Mouse (Mus musculus) midbrain, embryonic 15.5 days (tissue): ENCODE measurements around the gene Exosc1. TPM values are rescaled to one million over a fixed set of nuclear protein-coding genes. Genes with fewer than 3 reads are reported as not detected.
"Not testable (repeated sequence)": the region's sequence is repeated elsewhere in the genome, so short reads cannot be mapped to it uniquely, and the experiment has no call there.

ENCODE experiments used
- ATAC-seq: fragments of 200-750 bp; cut with Nextera tagmentation; replicated peaks from 2 replicates; pipeline ENCODE4 v1.8.0; 2017; ENCODE audit warnings: moderate TSS enrichment
- H3K27ac ChIP-seq: fragments of 300-500 bp; sonication (generic); 2 replicates; pipeline ENCODE4 v1.5.1; 2015; ENCODE audit warnings: mild to moderate bottlenecking, inconsistent platforms
- H3K27me3 ChIP-seq: fragments of 300-500 bp; sonication (generic); replicated peaks from 2 replicates; pipeline ENCODE4 v1.6.1; 2015; ENCODE audit warnings: inconsistent platforms
- H3K36me3 ChIP-seq: fragments of 300-500 bp; sonication (generic); replicated peaks from 2 replicates; pipeline ENCODE4 v1.6.1; 2015; ENCODE audit warnings: inconsistent platforms
- H3K4me1 ChIP-seq: fragments of 300-500 bp; sonication (generic); 2 replicates; pipeline ENCODE4 v1.6.1; 2015; ENCODE audit warnings: inconsistent platforms
- H3K4me2 ChIP-seq: fragments of 300-500 bp; sonication (generic); 2 replicates; pipeline ENCODE4 v1.6.1; 2015; ENCODE audit warnings: inconsistent platforms, mild to moderate bottlenecking, moderate library complexity
- H3K4me3 ChIP-seq: fragments of 300-500 bp; sonication (generic); 2 replicates; pipeline ENCODE4 v1.5.1; 2015; ENCODE audit warnings: mild to moderate bottlenecking, inconsistent platforms
- H3K9ac ChIP-seq: fragments of 300-500 bp; sonication (generic); 2 replicates; pipeline ENCODE4 v1.6.1; 2015; ENCODE audit warnings: mild to moderate bottlenecking, inconsistent platforms
- H3K9me3 ChIP-seq: fragments of 300-500 bp; sonication (generic); 2 replicates; pipeline ENCODE4 v1.6.1; 2016; ENCODE audit warnings: inconsistent platforms
- WGBS: fragments of 180-500 bp; shearing (Covaris S2); methylation state at CpG from one replicate; pipeline ENCODE4 v1.1.7; 2015; ENCODE audit warnings: mixed read lengths; 5-methylcytosine and 5-hydroxymethylcytosine counted together
- polyA plus RNA-seq: library from polyadenylated mRNA; unstranded; fragments of >200 nt; fragmentation: Nextera tagmentation; extraction: Ambion mirVana; gene quantifications from 2 replicates; pipeline ENCODE4 v1.2.1, GENCODE M21; 2015

Gene Exosc1
- polyA plus RNA-seq, 1 experiment from 2014 or later: 61.1 TPM

- no peak overlapping the region for H3K4me2 ChIP-seq
- 94% methylated on average over 5 of the region's 5 CpGs for WGBS
- H3K9ac ChIP-seq: no peak overlapping the region
- no peak overlapping the region for H3K27ac ChIP-seq
- no peak for ATAC-seq
- no peaks in the 10 kb centered on the region for H3K9me3 ChIP-seq
- peaks cover 18% of the 10 kb centered on the region for H3K4me1 ChIP-seq
- H3K4me3 ChIP-seq: no peak overlapping the region
- peaks cover 43% of the 10 kb centered on the region for H3K36me3 ChIP-seq
- no peaks in the 10 kb centered on the region for H3K27me3 ChIP-seq
Observed at GRCm38 (mm10) chr19:41938539-41938938, 5.3 kb upstream of the Exosc1 start.

- Histone ChIP-seq H3K4me2 (no peak overlapping the region), H3K9me3 (no peaks in the 10 kb centered on the region), H3K36me3 (peaks cover 23% of the 10 kb centered on the region), H3K4me3 (no peak overlapping the region), H3K9ac (no peak overlapping the region), H3K27me3 (no peaks in the 10 kb centered on the region), H3K27ac (no peak overlapping the region), H3K4me1 (peaks cover 29% of the 10 kb centered on the region)
- no peak for ATAC-seq
- WGBS: 100% methylated on average over 1 of the region's 1 CpGs
Observed at GRCm38 (mm10) chr19:41935921-41936320, 2.7 kb upstream of the Exosc1 start.

GRCm38 (mm10) chr19:41934124-41934523 is 901 bp upstream of the Exosc1 start:
- WGBS: 21% methylated on average over 6 of the region's 6 CpGs

GRCm38 (mm10) chr19:41932686-41933085 is 537 bp downstream of the Exosc1 start:
- Histone ChIP-seq H3K4me2 (peak overlapping the region; percentile 97), H3K9ac (peak overlapping the region; percentile 72), H3K9me3 (no peaks in the 10 kb centered on the region), H3K4me1 (peaks cover 29% of the 10 kb centered on the region), H3K27me3 (no peaks in the 10 kb centered on the region), H3K27ac (peak overlapping the region; percentile 79), H3K4me3 (peak overlapping the region; percentile 85), H3K36me3 (peaks cover 4% of the 10 kb centered on the region)
- WGBS: under 1% methylated on average over 28 of the region's 28 CpGs
- ATAC-seq: peak; percentile 43

More at GRCm38 (mm10) chr19:41934124-41934523, 901 bp upstream of the Exosc1 start:
- Histone ChIP-seq H3K4me1 (peaks cover 29% of the 10 kb centered on the region), H3K9ac (peak overlapping the region; percentile 86), H3K4me3 (peak overlapping the region; percentile 85), H3K36me3 (peaks cover 10% of the 10 kb centered on the region), H3K27ac (no peak overlapping the region), H3K27me3 (no peaks in the 10 kb centered on the region), H3K4me2 (peak overlapping the region; percentile 75), H3K9me3 (no peaks in the 10 kb centered on the region)
- no peak for ATAC-seq

GRCm38 (mm10) chr19:41920412-41921067 is 12.7 kb downstream of the Exosc1 start:
- no peaks in the 10 kb centered on the region for H3K4me1 ChIP-seq
- H3K4me3 ChIP-seq: no peak overlapping the region
- no peaks in the 10 kb centered on the region for H3K9me3 ChIP-seq
- no peak overlapping the region for H3K4me2 ChIP-seq
- H3K36me3 ChIP-seq: peaks cover 34% of the 10 kb centered on the region
- no peak for ATAC-seq
- no peak overlapping the region for H3K27ac ChIP-seq
- no peaks in the 10 kb centered on the region for H3K27me3 ChIP-seq
- H3K9ac ChIP-seq: no peak overlapping the region
- WGBS: 73% methylated on average over 5 of the region's 5 CpGs

- ATAC-seq: no peak
- peaks cover 31% of the 10 kb centered on the region for H3K36me3 ChIP-seq
- H3K27me3 ChIP-seq: no peaks in the 10 kb centered on the region
- no peak overlapping the region for H3K4me2 ChIP-seq
- WGBS: 71% methylated on average over 4 of the region's 4 CpGs
- no peak overlapping the region for H3K27ac ChIP-seq
- no peak overlapping the region for H3K4me3 ChIP-seq
- H3K9ac ChIP-seq: no peak overlapping the region
- peaks cover 1% of the 10 kb centered on the region; the same call in 1 of the 2 replicates for H3K4me1 ChIP-seq
- no peaks in the 10 kb centered on the region for H3K9me3 ChIP-seq
Observed at GRCm38 (mm10) chr19:41919471-41919870, 13.8 kb downstream of the Exosc1 start.

GRCm38 (mm10) chr19:41916853-41917252 is 16.4 kb downstream of the Exosc1 start:
- peaks cover 28% of the 10 kb centered on the region for H3K36me3 ChIP-seq
- H3K27ac ChIP-seq: no peak overlapping the region
- H3K4me1 ChIP-seq: peaks cover 23% of the 10 kb centered on the region
- ATAC-seq: no peak
- WGBS: 91% methylated on average over 4 of the region's 4 CpGs
- H3K9ac ChIP-seq: no peak overlapping the region
- H3K27me3 ChIP-seq: no peaks in the 10 kb centered on the region
- H3K4me3 ChIP-seq: no peak overlapping the region
- no peaks in the 10 kb centered on the region for H3K9me3 ChIP-seq
- H3K4me2 ChIP-seq: no peak overlapping the region

GRCm38 (mm10) chr19:41915294-41915693 is 17.9 kb downstream of the Exosc1 start:
- H3K9ac ChIP-seq: no peak overlapping the region
- no peak overlapping the region for H3K4me3 ChIP-seq
- no peaks in the 10 kb centered on the region for H3K9me3 ChIP-seq
- WGBS: 94% methylated on average over 3 of the region's 3 CpGs
- H3K27ac ChIP-seq: no peak overlapping the region
- H3K4me2 ChIP-seq: no peak overlapping the region
- H3K27me3 ChIP-seq: no peaks in the 10 kb centered on the region
- peaks cover 28% of the 10 kb centered on the region for H3K36me3 ChIP-seq
- no peak for ATAC-seq
- peaks cover 23% of the 10 kb centered on the region for H3K4me1 ChIP-seq

GRCm38 (mm10) chr19:41914592-41914882 is 18.7 kb downstream of the Exosc1 start:
- H3K4me2 ChIP-seq, ATAC-seq, H3K4me3 ChIP-seq: not testable (repeated sequence)

GRCm38 (mm10) chr19:41913774-41914591 is 19.2 kb downstream of the Exosc1 start:
- Histone ChIP-seq H3K9me3 (no peaks in the 10 kb centered on the region), H3K36me3 (peaks cover 20% of the 10 kb centered on the region), H3K4me3 (peak overlapping the region; percentile 64), H3K27me3 (no peaks in the 10 kb centered on the region), H3K27ac (no peak overlapping the region), H3K4me1 (peaks cover 23% of the 10 kb centered on the region), H3K9ac (peak overlapping the region; percentile 68), H3K4me2 (peak overlapping the region; percentile 88)
- no peak for ATAC-seq
- WGBS: 32% methylated on average over 6 of the region's 6 CpGs

More at GRCm38 (mm10) chr19:41914592-41914882, 18.7 kb downstream of the Exosc1 start:
- H3K9ac ChIP-seq, H3K9me3 ChIP-seq, H3K27ac ChIP-seq, H3K27me3 ChIP-seq: not testable (repeated sequence)
- H3K4me1 ChIP-seq: peaks cover 23% of the 10 kb centered on the region
- H3K36me3 ChIP-seq: peaks cover 26% of the 10 kb centered on the region

GRCm38 (mm10) chr19:41912121-41913080 is 20.8 kb downstream of the Exosc1 start:
- peak; percentile 88 for ATAC-seq
- Histone ChIP-seq H3K4me3 (peak overlapping the region; percentile 64), H3K4me1 (peaks cover 23% of the 10 kb centered on the region), H3K36me3 (peaks cover 15% of the 10 kb centered on the region), H3K27me3 (no peaks in the 10 kb centered on the region), H3K9me3 (no peaks in the 10 kb centered on the region), H3K4me2 (peak overlapping the region; percentile 88), H3K9ac (peak overlapping the region; percentile 68), H3K27ac (peak overlapping the region; percentile 86)
- WGBS: under 1% methylated on average over 53 of the region's 53 CpGs
